Mouse (Mus musculus) heart, postnatal 0 days (tissue): ENCODE data around the gene Rwdd3.

Experiments
- CTCF ChIP-seq: IDR thresholded peaks from 2 replicates; pipeline ENCODE4 v1.5.1; 2016; ENCODE audit warnings: antibody characterized with exemption, control low read depth, low read depth
- EP300 ChIP-seq: IDR thresholded peaks from 2 replicates; pipeline ENCODE4 v1.6.1; 2016; ENCODE audit warnings: antibody characterized with exemption, low read depth

- TF ChIP-seq CTCF (no peak), EP300 (no peak)
Measured at GRCm38 (mm10) chr3:121208994-121209393, 37.5 kb upstream of the Rwdd3 start.
